In genomic region chr7:27487740-27488268, GRCm38 (mm10) we compare ENCODE assay signal across 8 mouse cellular contexts. TPM values are rescaled to one million over a fixed set of nuclear protein-coding genes. Genes with fewer than 3 reads are reported as not detected.
DNase-seq lines count a peak whose midpoint lies in the region; ATAC-seq and TF ChIP-seq lines count a peak whose summit lies in the region.

No protein-coding gene starts in this region.

- H3K36me3 ChIP-seq in heart, embryonic 14.5 days (ENCODE audit: control insufficient read depth, insufficient read depth, low read length): peaks cover 16% of the 10 kb centered on the region
- H3K36me3 ChIP-seq in lung, postnatal 0 days (ENCODE audit: insufficient read depth, low read length): peaks cover 12% of the 10 kb centered on the region; the same call in 1 of the 2 replicates

- ATAC-seq in CD4-positive, CD25-positive, alpha-beta regulatory T cell, adult 4 months: peak; percentile 8
- no peak for ATAC-seq in heart, embryonic 14.5 days (ENCODE audit: insufficient number of reproducible peaks, insufficient read depth, low FRiP score, low read depth)
- no peak for ATAC-seq in lung, postnatal 0 days

- H3K27me3 ChIP-seq in heart, embryonic 14.5 days (ENCODE audit: control insufficient read depth, insufficient read depth, low read length): no peaks in the 10 kb centered on the region
- H3K27me3 ChIP-seq in lung, postnatal 0 days (replicated peaks; ENCODE audit: insufficient read depth, low read length): no peaks in the 10 kb centered on the region

- WGBS in heart, embryonic 14.5 days: 1% methylated on average over 13 of the region's 13 CpGs
- WGBS in lung, postnatal 0 days: under 1% methylated on average over 13 of the region's 13 CpGs

- peak overlapping the region; percentile 74 for H3K4me2 ChIP-seq in heart, embryonic 14.5 days (ENCODE audit: low read length)
- H3K4me2 ChIP-seq in lung, postnatal 0 days (replicated peaks; ENCODE audit: low read depth, low read length): peak overlapping the region; percentile 56

- peak overlapping the region; percentile 89 for H3K9ac ChIP-seq in heart, embryonic 14.5 days (ENCODE audit: low read length)
- peak overlapping the region; percentile 85 for H3K9ac ChIP-seq in lung, postnatal 0 days (replicated peaks; ENCODE audit: low read depth)

- H3K4me3 ChIP-seq in heart, embryonic 14.5 days (ENCODE audit: control insufficient read depth in 1 of 2, insufficient read depth in 1 of 2, low read depth in 1 of 2, low read length in 2 of 2): peak overlapping the region; percentile 71 to 84
- peak overlapping the region; percentile 84 for H3K4me3 ChIP-seq in lung, postnatal 0 days (ENCODE audit: low read depth, low read length)

- TF ChIP-seq CTCF in lung, postnatal 0 days (IDR thresholded peaks at IDR 0.05): no peak

- TF ChIP-seq EP300 in lung, postnatal 0 days (IDR thresholded peaks at IDR 0.05): no peak

- H3K27ac ChIP-seq in heart, embryonic 14.5 days (replicated peaks in 1 of 2; ENCODE audit: control insufficient read depth in 1 of 2, insufficient read depth in 1 of 2, low read depth in 2 of 2, low read length in 2 of 2): peak overlapping the region; percentile 96 to 98
- peak overlapping the region; percentile 99 for H3K27ac ChIP-seq in lung, postnatal 0 days (ENCODE audit: low read length)

- H3K9me3 ChIP-seq in heart, embryonic 14.5 days (ENCODE audit: control insufficient read depth, low read length): no peaks in the 10 kb centered on the region
- no peaks in the 10 kb centered on the region for H3K9me3 ChIP-seq in lung, postnatal 0 days (ENCODE audit: low read length)

- peaks cover 29 to 41% of the 10 kb centered on the region in 2 experiments for H3K4me1 ChIP-seq in heart, embryonic 14.5 days (ENCODE audit: control insufficient read depth in 2 of 2, insufficient read depth in 2 of 2, low read length in 2 of 2)
- H3K4me1 ChIP-seq in lung, postnatal 0 days (ENCODE audit: insufficient read depth, low read depth, low read length): peaks cover 22% of the 10 kb centered on the region; the same call in 1 of the 2 replicates

- DNase-seq in R1 (ENCODE audit: low read depth, low spot score): peak; percentile 61
- peak; percentile 43 for DNase-seq in embryo, embryonic 10.5 days (ENCODE audit: low spot score)
- DNase-seq in kidney, postnatal 14 days: peak; percentile 85
- DNase-seq in lung, postnatal 0 days (ENCODE audit: low spot score): peak; percentile 83
- peak; percentile 45 for DNase-seq in right cerebral cortex, postnatal 4 days
- DNase-seq in B cell, adult 2 months: no peak

RNA-seq across cellular contexts. Expression of gene Sertad1, which starts 1.1 kb away (rescaled TPM):
- 10 to 100 TPM; 46.0 to 51.9 TPM for polyA plus RNA-seq in CD4-positive, CD25-positive, alpha-beta regulatory T cell, adult 4 months (2017; shearing (Covaris generic))
- polyA plus RNA-seq in heart, embryonic 14.5 days (2014; fragmentation: Nextera tagmentation; extraction: Ambion mirVana): 34.5 and 34.8 TPM in 2 replicates
- 79.4 and 79.6 TPM in 2 replicates for polyA plus RNA-seq in lung, postnatal 0 days (2015; fragmentation: Nextera tagmentation; extraction: Ambion mirVana)

RNA-seq across cellular contexts. Expression of gene Prx, which starts 11.3 kb away (rescaled TPM):
- polyA plus RNA-seq in CD4-positive, CD25-positive, alpha-beta regulatory T cell, adult 4 months (2017; shearing (Covaris generic)): under 1 TPM; 0.22 to 0.62 TPM
- 0.58 and 0.59 TPM in 2 replicates for polyA plus RNA-seq in heart, embryonic 14.5 days (2014; fragmentation: Nextera tagmentation; extraction: Ambion mirVana)
- polyA plus RNA-seq in lung, postnatal 0 days (2015; fragmentation: Nextera tagmentation; extraction: Ambion mirVana): 73.2 and 75.2 TPM in 2 replicates

RNA-seq across cellular contexts. Expression of gene Sertad3, which starts 14.2 kb away (rescaled TPM):
- polyA plus RNA-seq in CD4-positive, CD25-positive, alpha-beta regulatory T cell, adult 4 months (2017; shearing (Covaris generic)): 10 to 100 TPM; 50.9 to 60.1 TPM
- 15.7 and 19.4 TPM in 2 replicates for polyA plus RNA-seq in heart, embryonic 14.5 days (2014; fragmentation: Nextera tagmentation; extraction: Ambion mirVana)
- polyA plus RNA-seq in lung, postnatal 0 days (2015; fragmentation: Nextera tagmentation; extraction: Ambion mirVana): 33.0 TPM in 2 replicates

RNA-seq across cellular contexts. Expression of gene Hipk4, which starts 35.3 kb away (rescaled TPM):
- under 1 TPM in 1 of 2 experiments, not detected in 1; 0.28 TPM for polyA plus RNA-seq in CD4-positive, CD25-positive, alpha-beta regulatory T cell, adult 4 months (2017; shearing (Covaris generic))
- 0.24 and 0.26 TPM in 2 replicates for polyA plus RNA-seq in heart, embryonic 14.5 days (2014; fragmentation: Nextera tagmentation; extraction: Ambion mirVana)
- polyA plus RNA-seq in lung, postnatal 0 days (2015; fragmentation: Nextera tagmentation; extraction: Ambion mirVana): 0.27 and 0.31 TPM in 2 replicates

RNA-seq across cellular contexts. Expression of gene Blvrb, which starts 40.0 kb away (rescaled TPM):
- polyA plus RNA-seq in CD4-positive, CD25-positive, alpha-beta regulatory T cell, adult 4 months (2017; shearing (Covaris generic)): 10 to 100 TPM; 14.1 to 19.9 TPM
- 49.7 and 57.9 TPM in 2 replicates for polyA plus RNA-seq in heart, embryonic 14.5 days (2014; fragmentation: Nextera tagmentation; extraction: Ambion mirVana)
- 61.7 and 63.4 TPM in 2 replicates for polyA plus RNA-seq in lung, postnatal 0 days (2015; fragmentation: Nextera tagmentation; extraction: Ambion mirVana)

Comparison
In these comparisons a context has a peak if more than half of its experiments do, and no peak if none do; other contexts are left out.
1. DNase-seq: peak in R1 (single experiment), embryo, embryonic 10.5 days (single experiment), kidney, postnatal 14 days (single experiment), lung, postnatal 0 days (single experiment) and right cerebral cortex, postnatal 4 days (single experiment); none in B cell, adult 2 months (0 of 2).
2. RNA of gene Prx, which starts 11.3 kb away (polyA plus RNA-seq): 73.2 to 75.2 TPM in lung, postnatal 0 days; 0.22 to 0.62 TPM in CD4-positive, CD25-positive, alpha-beta regulatory T cell, adult 4 months and 0.58 to 0.59 TPM in heart, embryonic 14.5 days; every median in the first group is over 10 times any median in the second.